Mouse (Mus musculus) mouse trophoblast stem cell (cell line): Measurements from ENCODE around the gene Gkn2.

Experiments
- in situ Hi-C, 2 experiments: fragments of 300-500 bp; cut with MseI, MboI; formaldehyde crosslinking; loops; 2 replicates in 1 of 2; 3 replicates in 1 of 2; pipeline ENCODE4 v1.15.1; 2025

Gene Gkn2

GRCm38 (mm10) chr6:87399137-87399536 lies 26.0 kb downstream of the Gkn2 start:
- in situ Hi-C loops, result loop anchor here (5.0 to 10.0 kb wide), 3 partner anchors 48 to 123 kb away; no protein-coding TSS in a partner anchor

- in situ Hi-C loops, result loop anchor here (5.0 to 10.0 kb wide), 3 partner anchors 47 to 122 kb away; no protein-coding TSS in a partner anchor
Measured at GRCm38 (mm10) chr6:87399886-87400566, 26.9 kb downstream of the Gkn2 start.

GRCm38 (mm10) chr6:87401456-87401855 lies 28.3 kb downstream of the Gkn2 start:
- in situ Hi-C loops, result no loop called here

GRCm38 (mm10) chr6:87412011-87412410 lies 38.9 kb downstream of the Gkn2 start:
- in situ Hi-C loops, result no loop called here

- in situ Hi-C loops, result no loop called here
Measured at GRCm38 (mm10) chr6:87422304-87422703, 49.1 kb downstream of the Gkn2 start.

- in situ Hi-C loops, result no loop called here
Measured at GRCm38 (mm10) chr6:87424037-87424816, 51.1 kb downstream of the Gkn2 start.

- in situ Hi-C loops, result no loop called here
Measured at GRCm38 (mm10) chr6:87426954-87427353, 53.8 kb downstream of the Gkn2 start.

GRCm38 (mm10) chr6:87427616-87428015 lies 54.5 kb downstream of the Gkn2 start:
- in situ Hi-C loops, result no loop called here

GRCm38 (mm10) chr6:87428487-87429044 lies 55.4 kb downstream of the Gkn2 start, which contains the start of gene Bmp10:
Bmp10 (plus strand) TSS chr6:87428994.
- in situ Hi-C loops, result no loop called here
